Comparison of ENCODE assay signal across 13 mouse cellular contexts in the genomic region with DNA sequence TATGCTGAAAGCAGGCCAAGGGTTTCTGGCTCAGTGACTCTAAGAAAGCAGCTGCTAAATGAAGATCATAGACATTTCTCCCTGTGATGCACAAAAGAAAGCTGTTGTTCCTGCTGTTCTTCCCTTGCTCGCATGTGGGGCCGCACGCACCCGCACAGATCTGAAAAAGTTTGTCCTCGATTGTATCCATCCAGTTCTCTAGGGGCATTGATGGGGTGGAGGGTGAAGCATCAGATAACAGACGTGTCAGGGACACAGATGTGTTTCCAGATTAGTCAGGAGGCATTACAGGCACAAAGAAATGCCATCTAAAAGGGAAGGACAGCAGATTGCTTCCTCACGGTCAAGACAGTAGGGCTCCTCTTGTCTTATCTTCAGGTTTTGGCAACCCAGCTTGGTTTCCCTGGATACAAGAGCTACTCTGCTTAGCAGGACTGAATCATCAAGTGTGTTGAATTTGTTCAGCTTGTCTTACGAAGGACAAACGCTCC.
DNase-seq lines count a peak whose midpoint lies in the region; ATAC-seq and TF ChIP-seq lines count a peak whose summit lies in the region.
"Had no signal": no experiment of that assay in that cellular context is flagged by ENCODE, and none has a peak within 500 bp of the region (broad histone marks: within the 10 kb centered on the region; RNA-seq: fewer than 3 reads in every experiment).

No protein-coding gene starts in this region.

- TF ChIP-seq POLR2A in lung, adult 2 months (IDR thresholded peaks at IDR 0.05; ENCODE audit: borderline replicate concordance, extremely low read depth, low read depth, low read length), result no peak

- WGBS in midbrain, embryonic 14.5 days, result 51% methylated on average over 9 of the region's 9 CpGs
- 50% methylated on average over 9 of the region's 9 CpGs for WGBS in midbrain, embryonic 16.5 days
- WGBS in hindbrain, postnatal 0 days, result 34% methylated on average over 9 of the region's 9 CpGs
- WGBS in lung, adult 2 months, result 70% methylated on average over 9 of the region's 9 CpGs

- peak; percentile 10 for DNase-seq in cerebellum, adult 9-10 months
- peak; percentile 23 for DNase-seq in midbrain, embryonic 14.5 days
- peak; percentile 71 for DNase-seq in hindbrain, postnatal 0 days (ENCODE audit: low spot score)
- DNase-seq in right cerebral cortex, postnatal 10 days (ENCODE audit: low spot score in 2 of 2), result peak; percentile 25 to 48
- DNase-seq in urinary bladder, postnatal 25 days (ENCODE audit: low spot score), result no peak
- DNase-seq in lung, adult 2 months, result no peak
- DNase-seq: B cell, adult 2 months; cerebellum, adult 11-12 months; lung, postnatal 14 days had no signal

- H3K9me3 ChIP-seq in midbrain, embryonic 14.5 days (ENCODE audit: control insufficient read depth, low read length), result no peaks in the 10 kb centered on the region
- H3K9me3 ChIP-seq in midbrain, embryonic 16.5 days (replicated peaks; ENCODE audit: control insufficient read depth, low read length, poor library complexity, severe bottlenecking), result no peaks in the 10 kb centered on the region
- H3K9me3 ChIP-seq in hindbrain, postnatal 0 days (ENCODE audit: low read length), result no peaks in the 10 kb centered on the region
- H3K9me3 ChIP-seq: neural tube, embryonic 12.5 days had no signal

- no peak for TF ChIP-seq CTCF in hindbrain, postnatal 0 days (IDR thresholded peaks at IDR 0.05; ENCODE audit: low read depth)
- TF ChIP-seq CTCF in lung, adult 2 months (IDR thresholded peaks at IDR 0.05; ENCODE audit: insufficient read depth, low read length), result no peak

- H3K27me3 ChIP-seq in midbrain, embryonic 14.5 days (ENCODE audit: control insufficient read depth, insufficient read depth, low read length), result no peaks in the 10 kb centered on the region
- H3K27me3 ChIP-seq in midbrain, embryonic 16.5 days (ENCODE audit: control insufficient read depth, insufficient read depth, low read depth, low read length), result no peaks in the 10 kb centered on the region
- no peaks in the 10 kb centered on the region for H3K27me3 ChIP-seq in hindbrain, postnatal 0 days (ENCODE audit: insufficient read depth, low read length)
- H3K27me3 ChIP-seq: neural tube, embryonic 12.5 days had no signal

- H3K9ac ChIP-seq in midbrain, embryonic 14.5 days (replicated peaks; ENCODE audit: low read length), result no peak overlapping the region
- no peak overlapping the region for H3K9ac ChIP-seq in midbrain, embryonic 16.5 days (ENCODE audit: low read depth, low read length)
- H3K9ac ChIP-seq in hindbrain, postnatal 0 days (replicated peaks; ENCODE audit: low read length), result no peak overlapping the region
- H3K9ac ChIP-seq: neural tube, embryonic 12.5 days had no signal

- no peaks in the 10 kb centered on the region for H3K4me1 ChIP-seq in midbrain, embryonic 14.5 days (ENCODE audit: control insufficient read depth, insufficient read depth, low read length)
- no peaks in the 10 kb centered on the region for H3K4me1 ChIP-seq in midbrain, embryonic 16.5 days (ENCODE audit: control insufficient read depth, insufficient read depth, low read length)
- no peaks in the 10 kb centered on the region for H3K4me1 ChIP-seq in hindbrain, postnatal 0 days (ENCODE audit: insufficient read depth, low read length)
- no peaks in the 10 kb centered on the region for H3K4me1 ChIP-seq in lung, adult 2 months (ENCODE audit: control insufficient read depth, insufficient read depth, low read length)
- H3K4me1 ChIP-seq: neural tube, embryonic 12.5 days had no signal

- no peak overlapping the region for H3K27ac ChIP-seq in midbrain, embryonic 14.5 days (replicated peaks; ENCODE audit: low read depth, low read length)
- no peak overlapping the region for H3K27ac ChIP-seq in midbrain, embryonic 16.5 days (ENCODE audit: low read length)
- peak overlapping the region; percentile 50; the same call in 1 of the 2 replicates for H3K27ac ChIP-seq in hindbrain, postnatal 0 days
- H3K27ac ChIP-seq: neural tube, embryonic 12.5 days had no signal

- no peak overlapping the region for H3K4me3 ChIP-seq in midbrain, embryonic 14.5 days (replicated peaks; ENCODE audit: low read depth, low read length)
- no peak overlapping the region for H3K4me3 ChIP-seq in midbrain, embryonic 16.5 days (ENCODE audit: low read depth, low read length)
- H3K4me3 ChIP-seq in hindbrain, postnatal 0 days (ENCODE audit: low read length), result no peak overlapping the region
- H3K4me3 ChIP-seq in lung, adult 2 months (replicated peaks; ENCODE audit: extremely low read depth, low read depth, low read length), result no peak overlapping the region
- H3K4me3 ChIP-seq: neural tube, embryonic 12.5 days had no signal

- H3K4me2 ChIP-seq in midbrain, embryonic 14.5 days (ENCODE audit: low read length), result no peak overlapping the region
- no peak overlapping the region for H3K4me2 ChIP-seq in midbrain, embryonic 16.5 days (ENCODE audit: low read length)
- H3K4me2 ChIP-seq in hindbrain, postnatal 0 days (ENCODE audit: low read depth, low read length), result peak overlapping the region; percentile 35; the same call in 1 of the 2 replicates
- H3K4me2 ChIP-seq: neural tube, embryonic 12.5 days had no signal

- H3K36me3 ChIP-seq in midbrain, embryonic 14.5 days (ENCODE audit: control insufficient read depth, insufficient read depth, low read length), result no peaks in the 10 kb centered on the region
- H3K36me3 ChIP-seq in midbrain, embryonic 16.5 days (ENCODE audit: control insufficient read depth, insufficient read depth, low read length), result no peaks in the 10 kb centered on the region
- H3K36me3 ChIP-seq in hindbrain, postnatal 0 days (ENCODE audit: insufficient read depth, low read length), result no peaks in the 10 kb centered on the region
- H3K36me3 ChIP-seq: neural tube, embryonic 12.5 days had no signal

- ATAC-seq in cerebellum, adult (ENCODE audit: insufficient number of reproducible peaks, low FRiP score, low TSS enrichment), result no peak
- peak; percentile 27; the same call in 1 of the 2 replicates for ATAC-seq in midbrain, embryonic 14.5 days (ENCODE audit: low FRiP score, low TSS enrichment)
- ATAC-seq in midbrain, embryonic 16.5 days, result no peak
- ATAC-seq in hindbrain, postnatal 0 days, result peak; percentile 95
- ATAC-seq: intestine, postnatal 0 days had no signal

Comparison
In these comparisons a context has a peak if more than half of its experiments do, and no peak if none do; other contexts are left out.
1. ATAC-seq: peak in midbrain, embryonic 14.5 days (single experiment) and hindbrain, postnatal 0 days (single experiment); none in cerebellum, adult (single experiment) and midbrain, embryonic 16.5 days (single experiment).
2. DNase-seq: peak in cerebellum, adult 9-10 months (single experiment), midbrain, embryonic 14.5 days (single experiment), hindbrain, postnatal 0 days (single experiment) and right cerebral cortex, postnatal 10 days (2 of 2); none in urinary bladder, postnatal 25 days (single experiment) and lung, adult 2 months (single experiment).